ENCODE assay signal across 8 mouse cellular contexts in the genomic region with DNA sequence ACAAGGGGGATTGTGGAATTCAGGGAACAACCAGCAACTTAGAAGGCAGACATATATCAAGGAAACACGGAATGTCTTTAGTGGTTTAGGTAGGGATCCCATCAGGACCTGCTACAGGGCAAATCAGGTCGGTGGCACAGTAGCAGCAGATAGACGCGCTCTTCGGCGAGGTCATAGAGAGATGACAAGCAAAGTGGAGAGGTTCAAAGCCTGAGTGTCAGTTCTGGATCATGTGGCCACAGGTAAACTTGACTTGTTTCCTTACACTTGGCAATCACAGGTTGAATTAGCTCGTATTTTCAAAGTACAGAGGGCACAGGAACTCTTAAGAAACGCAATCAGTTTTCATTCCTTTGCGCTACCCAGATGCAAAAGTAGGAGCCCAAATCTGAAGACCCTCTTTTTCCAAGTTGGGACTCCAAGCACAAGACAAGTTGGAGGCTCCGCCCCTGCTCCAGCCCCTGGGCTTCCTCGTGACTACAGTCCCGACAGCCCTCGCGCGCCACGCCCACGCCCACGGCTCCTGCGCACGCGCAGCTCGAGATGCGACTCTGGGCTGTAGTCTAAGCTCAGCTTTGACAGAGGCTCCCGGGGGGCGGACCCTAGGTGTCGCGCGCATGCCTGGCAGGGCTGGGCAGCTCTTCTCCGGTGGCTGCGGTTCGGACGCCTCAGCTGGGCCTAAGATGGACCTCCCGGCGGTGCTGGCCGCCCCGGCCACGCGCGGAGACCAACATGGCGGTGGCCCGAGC. TPM values are rescaled to one million over a fixed set of nuclear protein-coding genes. Genes with fewer than 3 reads are reported as not detected.
A peak's percentile ranks its signal among the peaks of the same experiment; 100 is the strongest.
DNase-seq lines count a peak whose midpoint lies in the region; ATAC-seq and TF ChIP-seq lines count a peak whose summit lies in the region.

TSS of gene Zxdc (plus strand) at position 517 of the 749 bp plus-strand sequence.

- no peaks in the 10 kb centered on the region for H3K27me3 ChIP-seq in hindbrain, postnatal 0 days (ENCODE audit: insufficient read depth, low read length)

- intact Hi-C loops in gastrocnemius, adult 2 months (cut with DNase I), result no loop called here
- intact Hi-C loops in left cerebral cortex, adult 2 months (cut with DNase I), result no loop called here

- 6% methylated on average over 41 of the region's 41 CpGs for WGBS in hindbrain, postnatal 0 days

- peaks cover 17% of the 10 kb centered on the region for H3K4me1 ChIP-seq in hindbrain, postnatal 0 days (ENCODE audit: insufficient read depth, low read length)

- H3K4me2 ChIP-seq in hindbrain, postnatal 0 days (ENCODE audit: low read depth, low read length), result peak within 1 kb of the TSS; percentile 93

- DNase-seq in ZHBTc4 (ENCODE audit: low read depth, low spot score), result peak; percentile 99
- peak; percentile 100 for DNase-seq in gastrocnemius, adult 2 months
- peak; percentile 99 for DNase-seq in hindbrain, postnatal 0 days (ENCODE audit: low spot score)
- peak; percentile 100 for DNase-seq in left cerebral cortex, adult 2 months (ENCODE audit: extremely low spot score in 1 of 2, low spot score in 2 of 2)
- DNase-seq in right cerebral cortex, adult 2 months (ENCODE audit: low spot score in 2 of 2), result peak; percentile 99 to 100
- peak; percentile 100 for DNase-seq in urinary bladder, postnatal 14 days (ENCODE audit: low spot score)

- H3K27ac ChIP-seq in gastrocnemius, adult 2 months, result peak within 1 kb of the TSS; percentile 93
- peak within 1 kb of the TSS; percentile 87 for H3K27ac ChIP-seq in hindbrain, postnatal 0 days
- H3K27ac ChIP-seq in left cerebral cortex, adult 2 months, result peak within 1 kb of the TSS; percentile 89

- H3K4me3 ChIP-seq in gastrocnemius, adult 2 months, result peak within 1 kb of the TSS; percentile 98
- H3K4me3 ChIP-seq in hindbrain, postnatal 0 days (ENCODE audit: low read length), result peak within 1 kb of the TSS; percentile 96
- peak within 1 kb of the TSS; percentile 94 for H3K4me3 ChIP-seq in left cerebral cortex, adult 2 months

- H3K9ac ChIP-seq in hindbrain, postnatal 0 days (replicated peaks; ENCODE audit: low read length), result peak within 1 kb of the TSS; percentile 86

- H3K9me3 ChIP-seq in hindbrain, postnatal 0 days (ENCODE audit: low read length), result no peaks in the 10 kb centered on the region

- peaks cover 11% of the 10 kb centered on the region; the same call in 1 of the 2 replicates for H3K36me3 ChIP-seq in hindbrain, postnatal 0 days (ENCODE audit: insufficient read depth, low read length)

- TF ChIP-seq CTCF in gastrocnemius, adult 2 months (IDR thresholded peaks at IDR 0.05), result no peak
- peak; percentile 5; the same call in 1 of the 2 replicates for TF ChIP-seq CTCF in hindbrain, postnatal 0 days (IDR thresholded peaks at IDR 0.05; ENCODE audit: low read depth)
- no peak for TF ChIP-seq CTCF in left cerebral cortex, adult 2 months (IDR thresholded peaks at IDR 0.05)

- peak; percentile 98 for ATAC-seq in common myeloid progenitor, adult 5-6 weeks (replicated peaks; ENCODE audit: low read depth, poor library complexity, severe bottlenecking)
- ATAC-seq in hindbrain, postnatal 0 days, result peak; percentile 97
- peak; percentile 93 for ATAC-seq in megakaryocyte, adult 5-6 weeks (ENCODE audit: poor library complexity, severe bottlenecking)

RNA-seq across cellular contexts. Expression of gene Zxdc, which starts in this region (rescaled TPM):
- 11.6 and 15.8 TPM in 2 replicates for total RNA-seq in common myeloid progenitor, adult 5-6 weeks (2017)
- total RNA-seq in gastrocnemius, adult 2 months (2021), result 10 to 100 TPM; 15.5 to 15.9 TPM
- 45.7 and 49.7 TPM in 2 replicates for total RNA-seq in hindbrain, postnatal 0 days (2014; rRNA removed)
- 7.4 and 7.8 TPM in 2 replicates for polyA plus RNA-seq in hindbrain, postnatal 0 days (2015; fragmentation: Nextera tagmentation; extraction: Ambion mirVana)
- 10 to 100 TPM; 31.0 to 31.7 TPM for total RNA-seq in left cerebral cortex, adult 2 months (2021)
- 10.2 and 11.1 TPM in 2 replicates for total RNA-seq in megakaryocyte, adult 5-6 weeks (2015)
- total RNA-seq in megakaryocyte, adult 5-6 weeks (2017), result 9.9 and 16.1 TPM in 2 replicates

Comparison
In these comparisons a context has a peak if more than half of its experiments do, and no peak if none do; other contexts are left out.
1. Peak in every context shown above with its lines: DNase-seq, ATAC-seq, H3K4me3 ChIP-seq and H3K27ac ChIP-seq.